Mouse (Mus musculus): ENCODE results near the gene Braf. TPM values are rescaled to one million over a fixed set of nuclear protein-coding genes. Genes with fewer than 3 reads are reported as not detected.

Braf gene
- total RNA-seq, 2 experiments from 2014 or later: 5.0 to 6.2 TPM

DNA sequence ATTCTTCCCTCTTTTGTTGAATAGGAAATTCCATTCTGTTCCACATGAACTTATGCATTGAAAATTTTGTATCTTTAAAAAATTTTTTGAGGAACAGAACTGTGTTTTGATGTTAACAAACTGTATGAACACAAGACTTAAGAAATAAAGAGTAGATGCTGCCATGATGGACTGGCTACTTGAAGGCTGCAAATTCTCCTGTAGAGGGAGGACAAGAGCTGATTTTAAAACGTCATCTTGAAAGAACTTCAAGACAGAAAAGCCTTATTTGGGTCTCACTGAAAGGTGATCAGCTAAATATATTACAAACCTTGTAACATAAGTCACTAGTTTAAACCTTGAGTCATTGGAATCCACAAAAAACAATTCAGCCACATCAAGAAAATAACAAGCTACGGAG lies 115.1 kb downstream of the Braf start:
- DNase-seq (ENCODE audit: low spot score): no peak

DNA sequence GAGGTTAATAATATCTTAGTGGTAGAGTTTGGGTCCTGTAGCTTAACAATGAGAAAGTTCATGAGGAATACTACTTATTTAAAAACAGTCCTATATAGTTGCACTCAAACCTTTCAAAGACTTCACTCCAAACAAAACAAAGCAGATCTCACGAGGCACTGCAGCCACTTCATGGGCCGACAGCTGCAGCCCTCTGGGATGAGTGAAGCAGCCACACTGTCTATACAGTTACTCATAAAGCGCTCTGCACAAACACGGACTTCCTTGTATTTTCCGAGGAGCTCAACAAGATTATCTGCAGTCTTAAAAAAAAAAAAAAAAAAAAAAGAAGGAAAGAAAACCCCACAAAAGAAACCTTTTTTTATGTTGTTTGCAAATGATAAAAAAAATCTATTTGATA lies 117.9 kb downstream of the Braf start:
- DNase-seq (ENCODE audit: low spot score): no peak

- no peak for DNase-seq (ENCODE audit: low spot score)
Measured at GRCm38 (mm10) chr6:39606862-39607261, 118.4 kb downstream of the Braf start.

GRCm38 (mm10) chr6:39606056-39606455 lies 119.2 kb downstream of the Braf start:
- no peak for DNase-seq (ENCODE audit: low spot score)

DNA sequence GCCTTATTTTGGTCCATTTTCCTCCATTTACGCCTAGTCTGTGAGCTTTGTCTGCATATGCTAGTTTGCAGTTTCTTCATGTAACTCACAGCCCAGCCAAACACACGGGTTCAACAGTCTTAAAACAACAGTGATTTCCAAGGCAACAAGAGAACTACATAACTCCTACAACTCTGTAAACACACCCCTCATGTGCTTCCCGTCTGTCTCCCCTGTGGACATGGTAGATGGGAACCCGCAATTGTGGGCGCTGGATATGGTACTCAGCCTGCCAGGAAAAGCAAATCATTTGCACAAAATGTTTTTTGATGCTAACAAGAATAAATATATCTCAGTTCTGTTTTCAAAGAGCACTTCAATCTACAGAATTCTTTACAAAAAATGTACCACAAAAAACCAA lies 120.7 kb downstream of the Braf start:
- no peak for DNase-seq (ENCODE audit: low spot score)

DNA sequence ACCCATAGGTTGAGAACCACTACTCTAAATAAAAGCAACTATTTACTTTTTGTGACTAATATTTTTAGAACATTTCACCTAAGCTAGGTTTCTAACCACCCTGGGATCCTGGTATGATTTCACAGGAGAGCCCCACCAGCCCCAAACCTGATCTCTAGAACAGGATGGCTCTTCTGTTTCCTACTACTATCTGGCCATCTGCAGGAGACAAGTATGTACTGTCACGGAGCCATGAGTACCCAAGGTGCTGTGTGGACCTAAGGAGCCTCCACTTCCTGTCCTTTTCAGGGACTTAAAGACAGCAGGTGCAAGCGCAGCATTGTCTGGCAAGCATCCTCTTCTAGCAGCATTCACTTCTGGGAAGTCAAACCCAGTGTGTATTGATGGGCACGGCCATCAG lies 123.4 kb downstream of the Braf start:
- no peak for DNase-seq (ENCODE audit: low spot score)

GRCm38 (mm10) chr6:39600851-39601250 lies 124.4 kb downstream of the Braf start:
- DNase-seq (ENCODE audit: low spot score): no peak

- DNase-seq (ENCODE audit: low spot score): peak; percentile 94
Measured at GRCm38 (mm10) chr6:39592401-39593214, 132.7 kb downstream of the Braf start, which contains the start of gene Ndufb2. Gene Ndufb2, plus strand, starts transcription at chr6:39592574.

- no peak for DNase-seq (ENCODE audit: low spot score)
Measured at GRCm38 (mm10) chr6:39591481-39591880, 133.8 kb downstream of the Braf start.

GRCm38 (mm10) chr6:39585517-39585916 lies 139.7 kb downstream of the Braf start, which contains the start of gene Gm42420:
Gene Gm42420, plus strand, starts transcription at chr6:39585753.
- DNase-seq (ENCODE audit: low spot score): no peak

GRCm38 (mm10) chr6:39581087-39581784 lies 144.0 kb downstream of the Braf start:
- no peak for DNase-seq (ENCODE audit: low spot score)

DNA sequence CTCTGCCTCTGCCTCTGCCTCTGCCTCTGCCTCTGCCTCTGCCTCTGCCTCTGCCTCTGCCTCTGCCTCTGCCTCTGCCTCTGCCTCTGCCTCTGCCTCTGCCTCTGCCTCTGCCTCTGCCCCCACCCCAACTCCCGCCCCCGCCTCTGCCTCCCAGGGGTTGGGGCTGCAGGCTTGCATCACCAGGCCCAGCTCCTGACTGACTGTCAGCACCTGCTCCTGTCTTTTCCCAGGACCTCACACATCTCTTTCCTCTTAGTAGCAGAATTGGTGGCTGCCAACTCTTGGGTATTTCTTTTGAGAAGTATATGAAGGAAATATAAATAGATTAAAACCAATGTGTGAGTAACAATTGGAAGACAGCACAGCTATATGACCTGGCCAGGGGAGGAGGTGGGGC lies 144.7 kb downstream of the Braf start:
- DNase-seq (ENCODE audit: low spot score): no peak

GRCm38 (mm10) chr6:39579552-39579951 lies 145.7 kb downstream of the Braf start:
- DNase-seq (ENCODE audit: low spot score): no peak

GRCm38 (mm10) chr6:39574951-39575350 lies 150.3 kb downstream of the Braf start:
- DNase-seq (ENCODE audit: low spot score): no peak

- DNase-seq (ENCODE audit: low spot score): no peak
Measured at GRCm38 (mm10) chr6:39574555-39574869, 150.8 kb downstream of the Braf start.

GRCm38 (mm10) chr6:39573791-39574554 lies 151.3 kb downstream of the Braf start, which contains the start of gene Adck2:
Gene Adck2, plus strand, starts transcription at chr6:39573873.
- DNase-seq (ENCODE audit: low spot score): peak; percentile 75

GRCm38 (mm10) chr6:39570426-39570825 lies 154.8 kb downstream of the Braf start:
- DNase-seq (ENCODE audit: low spot score): no peak

GRCm38 (mm10) chr6:39567528-39567927 lies 157.7 kb downstream of the Braf start:
- DNase-seq (ENCODE audit: low spot score): peak; percentile 33

- DNase-seq (ENCODE audit: low spot score): peak; percentile 89
Measured at GRCm38 (mm10) chr6:39562166-39563015, 162.9 kb downstream of the Braf start.

GRCm38 (mm10) chr6:39559276-39559939 lies 165.9 kb downstream of the Braf start:
- no peak for DNase-seq (ENCODE audit: low spot score)

All from gastrocnemius, adult 18-20 months (tissue).